Mouse (Mus musculus) embryonic facial prominence, embryonic 14.5 days (tissue): ENCODE measurements around the gene Cox4i1. TPM values are rescaled to one million over a fixed set of nuclear protein-coding genes. Genes with fewer than 3 reads are reported as not detected.

Experiments
- ATAC-seq: fragments of 200-750 bp; cut with Nextera tagmentation; 2 replicates; pipeline ENCODE4 v1.8.0; 2017; ENCODE audit warnings: low read depth, moderate number of reproducible peaks, moderate TSS enrichment
- DNase-seq: peaks from one replicate; pipeline ENCODE4 v3.0.0-alpha.2; 2015; ENCODE audit warnings: low spot score
- H3K27ac ChIP-seq: fragments of 300-500 bp; sonication (generic); replicated peaks from 2 replicates; pipeline ENCODE4 v1.5.1; 2014; ENCODE audit warnings: low read depth, mild to moderate bottlenecking, low read length, moderate library complexity
- H3K27me3 ChIP-seq: fragments of 300-500 bp; sonication (generic); replicated peaks from 2 replicates; pipeline ENCODE4 v1.6.1; 2014; ENCODE audit warnings: low read length; ENCODE audit not compliant: control insufficient read depth, insufficient read depth
- H3K36me3 ChIP-seq: fragments of 300-500 bp; sonication (generic); 2 replicates; pipeline ENCODE4 v1.6.1; 2014; ENCODE audit warnings: low read length, mixed read lengths; ENCODE audit not compliant: control insufficient read depth, insufficient read depth
- H3K4me1 ChIP-seq: fragments of 300-500 bp; sonication (generic); 2 replicates; pipeline ENCODE4 v1.6.1; 2014; ENCODE audit warnings: antibody characterized with exemption, low read length; ENCODE audit not compliant: control insufficient read depth, insufficient read depth
- H3K4me2 ChIP-seq: fragments of 300-500 bp; sonication (generic); 2 replicates; pipeline ENCODE4 v1.6.1; 2014; ENCODE audit warnings: low read depth, mild to moderate bottlenecking, low read length, moderate library complexity, mixed read lengths
- H3K4me3 ChIP-seq: fragments of 300-500 bp; sonication (generic); 2 replicates; pipeline ENCODE4 v1.5.1; 2014; ENCODE audit warnings: low read depth, mild to moderate bottlenecking, low read length
- H3K9ac ChIP-seq: fragments of 300-500 bp; sonication (generic); 2 replicates; pipeline ENCODE4 v1.6.1; 2014; ENCODE audit warnings: low read depth, mild to moderate bottlenecking, low read length, moderate library complexity, mixed read lengths
- H3K9me3 ChIP-seq: fragments of 300-500 bp; sonication (generic); 2 replicates; pipeline ENCODE4 v1.6.1; 2016; ENCODE audit warnings: low read length; ENCODE audit not compliant: control insufficient read depth
- WGBS: fragments of 180-500 bp; shearing (Covaris S2); extraction: QIAGEN DNeasy Blood & Tissue Kit; methylation state at CpG from one replicate; pipeline ENCODE4 v1.1.7; 2014; 5-methylcytosine and 5-hydroxymethylcytosine counted together
- polyA plus RNA-seq: library from polyadenylated mRNA; unstranded; fragments of >200 nt; fragmentation: Nextera tagmentation; extraction: Ambion mirVana; gene quantifications from 2 replicates; pipeline ENCODE4 v1.2.1, GENCODE M21; 2014

The Cox4i1 gene
- polyA plus RNA-seq, 1 experiment from 2014 or later: 1,053 TPM

- WGBS: 26% methylated on average over 6 of the region's 7 CpGs
- Histone ChIP-seq H3K4me3 (no peak within 1 kb of the TSS), H3K36me3 (0 out of 2 replicates have a peak, but pooled peaks cover 3% of the 10 kb centered on the region), H3K27me3 (no peaks in the 10 kb centered on the region), H3K4me1 (no peaks in the 10 kb centered on the region), H3K9ac (no peak within 1 kb of the TSS), H3K4me2 (no peak within 1 kb of the TSS), H3K27ac (no peak within 1 kb of the TSS), H3K9me3 (no peaks in the 10 kb centered on the region)
- DNase-seq (no peak), ATAC-seq (peak; percentile 9; the same call in 1 of the 2 replicates)
Measured at GRCm38 (mm10) chr8:120647532-120647931, 20.5 kb upstream of the Cox4i1 start, which contains the start of gene 1190005I06Rik. Gene 1190005I06Rik (minus strand): TSS chr8:120647632.

GRCm38 (mm10) chr8:120656322-120657052 is 11.5 kb upstream of the Cox4i1 start:
- no peak for ATAC-seq
- no peak overlapping the region for H3K27ac ChIP-seq
- WGBS: 88% methylated on average over 7 of the region's 7 CpGs

GRCm38 (mm10) chr8:120657415-120657814 is 10.6 kb upstream of the Cox4i1 start:
- DNase-seq (no peak), ATAC-seq (no peak)
- Histone ChIP-seq H3K9ac (no peak overlapping the region), H3K9me3 (no peaks in the 10 kb centered on the region), H3K27ac (no peak overlapping the region), H3K27me3 (no peaks in the 10 kb centered on the region), H3K4me1 (no peaks in the 10 kb centered on the region), H3K4me2 (no peak overlapping the region), H3K4me3 (no peak overlapping the region), H3K36me3 (peaks cover 65% of the 10 kb centered on the region)
- WGBS: 86% methylated on average over 8 of the region's 8 CpGs

More at GRCm38 (mm10) chr8:120656322-120657052, 11.5 kb upstream of the Cox4i1 start:
- H3K36me3 ChIP-seq: peaks cover 68% of the 10 kb centered on the region
- no peaks in the 10 kb centered on the region for H3K9me3 ChIP-seq
- no peaks in the 10 kb centered on the region for H3K27me3 ChIP-seq
- peak; percentile 17 for DNase-seq
- H3K4me2 ChIP-seq: no peak overlapping the region
- H3K4me3 ChIP-seq: no peak overlapping the region
- H3K9ac ChIP-seq: no peak overlapping the region
- no peaks in the 10 kb centered on the region for H3K4me1 ChIP-seq

- Histone ChIP-seq H3K4me1 (peaks cover 20% of the 10 kb centered on the region), H3K9ac (0 out of 2 replicates have a peak overlapping the region, but pooled peaks have one; percentile 23), H3K9me3 (no peaks in the 10 kb centered on the region), H3K4me3 (no peak overlapping the region), H3K27me3 (no peaks in the 10 kb centered on the region), H3K36me3 (0 out of 2 replicates have a peak, but pooled peaks cover 4% of the 10 kb centered on the region), H3K4me2 (no peak overlapping the region), H3K27ac (no peak overlapping the region)
- ATAC-seq (no peak), DNase-seq (no peak)
- 80% methylated on average over 6 of the region's 6 CpGs for WGBS
Measured at GRCm38 (mm10) chr8:120664566-120664965, 3.5 kb upstream of the Cox4i1 start.

- peaks cover 20% of the 10 kb centered on the region for H3K4me1 ChIP-seq
- H3K4me3 ChIP-seq: peak overlapping the region; percentile 97
- no peak overlapping the region for H3K27ac ChIP-seq
- H3K4me2 ChIP-seq: peak overlapping the region; percentile 80
- peak overlapping the region; percentile 98 for H3K9ac ChIP-seq
- DNase-seq (no peak), ATAC-seq (no peak)
- WGBS: 64% methylated on average over 3 of the region's 3 CpGs
- no peaks in the 10 kb centered on the region for H3K9me3 ChIP-seq
- no peaks in the 10 kb centered on the region for H3K27me3 ChIP-seq
- H3K36me3 ChIP-seq: peaks cover 12% of the 10 kb centered on the region
Measured at GRCm38 (mm10) chr8:120665726-120666455, 2.1 kb upstream of the Cox4i1 start.

- H3K9ac ChIP-seq: peak overlapping the region; percentile 98
- no peak for ATAC-seq
- H3K4me1 ChIP-seq: peaks cover 20% of the 10 kb centered on the region
- DNase-seq: peak; percentile 50
- H3K4me2 ChIP-seq: peak overlapping the region; percentile 80
- H3K4me3 ChIP-seq: peak overlapping the region; percentile 97
- WGBS: 2% methylated on average over 17 of the region's 17 CpGs
- peak overlapping the region; percentile 84 for H3K27ac ChIP-seq
- H3K27me3 ChIP-seq: no peaks in the 10 kb centered on the region
- peaks cover 21% of the 10 kb centered on the region for H3K36me3 ChIP-seq
- H3K9me3 ChIP-seq: no peaks in the 10 kb centered on the region
Measured at GRCm38 (mm10) chr8:120666807-120667470, 1.1 kb upstream of the Cox4i1 start.

GRCm38 (mm10) chr8:120668374-120668905 is 418 bp downstream of the Cox4i1 start, which contains the start of gene Emc8:
Gene Emc8 (minus strand): TSS chr8:120668573.
- 3% methylated on average over 15 of the region's 51 CpGs for WGBS

GRCm38 (mm10) chr8:120671775-120672174 is 3.8 kb downstream of the Cox4i1 start:
- DNase-seq: no peak
- no peak overlapping the region for H3K4me3 ChIP-seq
- no peaks in the 10 kb centered on the region for H3K9me3 ChIP-seq
- H3K9ac ChIP-seq: no peak overlapping the region
- H3K27ac ChIP-seq: no peak overlapping the region
- peaks cover 45% of the 10 kb centered on the region for H3K36me3 ChIP-seq
- no peak overlapping the region for H3K4me2 ChIP-seq
- H3K27me3 ChIP-seq: no peaks in the 10 kb centered on the region
- WGBS: 33% methylated on average over 6 of the region's 6 CpGs
- H3K4me1 ChIP-seq: peaks cover 6% of the 10 kb centered on the region
- ATAC-seq: no peak

More at GRCm38 (mm10) chr8:120668374-120668905, 418 bp downstream of the Cox4i1 start, which contains the start of gene Emc8:
- peaks cover 20% of the 10 kb centered on the region for H3K4me1 ChIP-seq
- ATAC-seq: no peak
- no peak for DNase-seq
- no peaks in the 10 kb centered on the region for H3K9me3 ChIP-seq
- H3K4me3 ChIP-seq: peak within 1 kb of the TSS; percentile 97
- peak within 1 kb of the TSS; percentile 98 for H3K9ac ChIP-seq
- H3K27ac ChIP-seq: peak within 1 kb of the TSS; percentile 84
- H3K27me3 ChIP-seq: no peaks in the 10 kb centered on the region
- H3K4me2 ChIP-seq: peak within 1 kb of the TSS; percentile 92
- H3K36me3 ChIP-seq: peaks cover 36% of the 10 kb centered on the region
